In genomic region chr5:135276597-135276996, GRCm38 (mm10) we compare ENCODE assay signal across 9 mouse cellular contexts. TPM values are rescaled to one million over a fixed set of nuclear protein-coding genes. Genes with fewer than 3 reads are reported as not detected.
A peak's percentile ranks its signal among the peaks of the same experiment; 100 is the strongest.
DNase-seq lines count a peak whose midpoint lies in the region; ATAC-seq and TF ChIP-seq lines count a peak whose summit lies in the region.
"Had no signal": no experiment of that assay in that cellular context is flagged by ENCODE, and none has a peak within 500 bp of the region (broad histone marks: within the 10 kb centered on the region; RNA-seq: fewer than 3 reads in every experiment).

No protein-coding gene starts in this region.

- H3K9ac ChIP-seq in ES-Bruce4 (ENCODE audit: low read depth, poor library complexity, severe bottlenecking) (peak overlapping the region; percentile 32), ES-E14 (ENCODE audit: insufficient read depth, low read depth, low read length, poor library complexity, severe bottlenecking) (peak overlapping the region; percentile 68)
- H3K9ac ChIP-seq in hindbrain, embryonic 11.5 days (ENCODE audit: low read depth, low read length) = peak overlapping the region; percentile 50; the same call in 1 of the 2 replicates

- TF ChIP-seq POLR2A in ES-Bruce4 (IDR thresholded peaks at IDR 0.05; ENCODE audit: insufficient read depth, low read length) = no peak

- peak overlapping the region; percentile 45 for H3K4me2 ChIP-seq in hindbrain, embryonic 11.5 days (replicated peaks; ENCODE audit: low read depth, low read length)

- ATAC-seq in hindbrain, embryonic 11.5 days (ENCODE audit: low FRiP score) = no peak

- no peak overlapping the region for H3K27ac ChIP-seq in ES-Bruce4 (ENCODE audit: insufficient read depth, low read length)
- H3K27ac ChIP-seq in ES-E14 (ENCODE audit: insufficient read depth, low read depth, low read length, poor library complexity, severe bottlenecking) = no peak overlapping the region
- no peak overlapping the region for H3K27ac ChIP-seq in hindbrain, embryonic 11.5 days (ENCODE audit: low read depth, low read length)
- peak overlapping the region; percentile 82 for H3K27ac ChIP-seq in midbrain, embryonic 10.5 days (replicated peaks)

- in situ Hi-C loops in ES-E14 (cut with MboI; ENCODE audit: low sequenced_read_pairs in 2 of 2, unreplicated experiment in 2 of 2) = no loop called here

- H3K9me3 ChIP-seq in ES-Bruce4 (replicated peaks; ENCODE audit: control insufficient read depth, insufficient read depth, low read length, poor library complexity, severe bottlenecking) (no peaks in the 10 kb centered on the region), ES-E14 (ENCODE audit: control insufficient read depth, insufficient read depth, low read depth, low read length) (no peaks in the 10 kb centered on the region)
- H3K9me3 ChIP-seq in hindbrain, embryonic 11.5 days (ENCODE audit: control insufficient read depth, low read length) = no peaks in the 10 kb centered on the region
- no peaks in the 10 kb centered on the region for H3K9me3 ChIP-seq in midbrain, embryonic 10.5 days (replicated peaks)

- H3K27me3 ChIP-seq in ES-Bruce4 (ENCODE audit: control insufficient read depth, insufficient read depth, low read length, poor library complexity, severe bottlenecking) = no peaks in the 10 kb centered on the region
- no peaks in the 10 kb centered on the region for H3K27me3 ChIP-seq in hindbrain, embryonic 11.5 days (ENCODE audit: control insufficient read depth, insufficient read depth, low read length)
- peaks cover 34% of the 10 kb centered on the region for H3K27me3 ChIP-seq in midbrain, embryonic 10.5 days (ENCODE audit: low read depth, poor library complexity, severe bottlenecking)

- peak overlapping the region; percentile 41 for H3K4me3 ChIP-seq in ES-Bruce4 (ENCODE audit: low read depth, low read length)
- H3K4me3 ChIP-seq in ES-E14 (ENCODE audit: insufficient read depth in 1 of 2, low read depth in 1 of 2, low read length in 2 of 2, poor library complexity in 1 of 2, severe bottlenecking in 1 of 2) = peak overlapping the region; percentile 47 to 67
- H3K4me3 ChIP-seq in hindbrain, embryonic 11.5 days (ENCODE audit: low read depth, low read length) = peak overlapping the region; percentile 13; the same call in 1 of the 2 replicates
- H3K4me3 ChIP-seq in midbrain, embryonic 10.5 days = peak overlapping the region; percentile 44

- peaks cover 3% of the 10 kb centered on the region for H3K4me1 ChIP-seq in ES-Bruce4 (ENCODE audit: control insufficient read depth, insufficient read depth, low read length)
- H3K4me1 ChIP-seq in ES-E14 (ENCODE audit: control insufficient read depth in 2 of 2, insufficient read depth in 2 of 2, low read length in 2 of 2, poor library complexity in 1 of 2) = peaks cover 0 to 5% of the 10 kb centered on the region in 2 experiments; a peak in 2 of 4 replicates
- H3K4me1 ChIP-seq in hindbrain, embryonic 11.5 days (replicated peaks; ENCODE audit: control insufficient read depth, insufficient read depth, low read length) = no peaks in the 10 kb centered on the region; the same call in 1 of the 2 replicates
- H3K4me1 ChIP-seq in midbrain, embryonic 10.5 days = peaks cover 40% of the 10 kb centered on the region

- no peak for DNase-seq in ES-E14 (ENCODE audit: low read depth, low spot score)
- peak; percentile 51 for DNase-seq in hindbrain, embryonic 11.5 days (ENCODE audit: low spot score)
- DNase-seq in midbrain, embryonic 10.5 days (ENCODE audit: low spot score) = peak; percentile 51
- DNase-seq in left cerebral cortex, adult 18-20 months (ENCODE audit: low spot score in 2 of 2) = no peak
- DNase-seq in thymus, postnatal 36 days = no peak
- no peak for DNase-seq in gastrocnemius, postnatal 4 days (ENCODE audit: low spot score in 2 of 2)
- DNase-seq: adrenal gland, postnatal 14 days; right cerebral cortex, postnatal 4 days had no signal

- no peaks in the 10 kb centered on the region for H3K36me3 ChIP-seq in ES-Bruce4 (ENCODE audit: control insufficient read depth, insufficient read depth, low read length, poor library complexity, severe bottlenecking)
- H3K36me3 ChIP-seq in ES-E14 (ENCODE audit: control insufficient read depth, insufficient read depth, low read length, poor library complexity, severe bottlenecking) = no peaks in the 10 kb centered on the region
- no peaks in the 10 kb centered on the region for H3K36me3 ChIP-seq in hindbrain, embryonic 11.5 days (ENCODE audit: control insufficient read depth, insufficient read depth, low read length)
- H3K36me3 ChIP-seq in midbrain, embryonic 10.5 days = no peaks in the 10 kb centered on the region

- TF ChIP-seq EP300 in ES-Bruce4 (IDR thresholded peaks at IDR 0.05; ENCODE audit: insufficient read depth, low read depth, low read length) = no peak

- no peak for TF ChIP-seq CTCF in ES-Bruce4 (IDR thresholded peaks at IDR 0.05; ENCODE audit: low read depth, low read length)

- 5% methylated on average over 36 of the region's 36 CpGs for WGBS in hindbrain, embryonic 11.5 days
- WGBS in midbrain, embryonic 10.5 days = 5% methylated on average over 36 of the region's 36 CpGs

TF ChIP-seq in ES-E14, 5 proteins besides CTCF, POLR2A, EP300 and RAD21:
- TF ChIP-seq ZC3H11A (IDR thresholded peaks at IDR 0.05; ENCODE audit: borderline replicate concordance, low read depth, low read length) (no peak), MAFK (IDR thresholded peaks at IDR 0.05; ENCODE audit: insufficient read depth, low read depth, low read length) (0 out of 2 replicates have a peak, but pooled peaks have one; percentile 27), CHD2 (IDR thresholded peaks at IDR 0.05; ENCODE audit: low read depth, low read length) (no peak)
TF ChIP-seq in ES-E14: peak in this region for 1.

RNA-seq across cellular contexts. Expression of gene Fzd9, which starts 25.6 kb away (rescaled TPM):
- polyA plus RNA-seq in ES-Bruce4 (2011; ENCODE audit: insufficient read depth, insufficient read length, low read depth, missing spikeins) = 2.8 and 3.0 TPM in 2 replicates
- total RNA-seq in ES-E14 (2012; rRNA removed) = 9.4 and 18.2 TPM in 2 replicates
- 6.6 and 7.2 TPM in 2 replicates for polyA plus RNA-seq in hindbrain, embryonic 11.5 days (2014; fragmentation: Nextera tagmentation; extraction: Ambion mirVana)
- 15.5 and 16.0 TPM in 2 replicates for polyA plus RNA-seq in midbrain, embryonic 10.5 days (2016; fragmentation: Nextera tagmentation; extraction: Ambion mirVana)
- total RNA-seq in left cerebral cortex, adult 18-20 months (2021) = 1 to 10 TPM; 5.4 to 6.0 TPM
- 10 to 100 TPM; 16.0 to 20.2 TPM for total RNA-seq in gastrocnemius, postnatal 4 days (2021)

Comparison
In these comparisons a context has a peak if more than half of its experiments do, and no peak if none do; other contexts are left out.
1. DNase-seq: peak in hindbrain, embryonic 11.5 days (single experiment) and midbrain, embryonic 10.5 days (single experiment); none in ES-E14 (single experiment), left cerebral cortex, adult 18-20 months (0 of 2), thymus, postnatal 36 days (0 of 2) and gastrocnemius, postnatal 4 days (0 of 2).
2. Peak in every context shown above with its lines, with median percentiles within 50 percentile points of each other: H3K4me3 ChIP-seq and H3K9ac ChIP-seq.